Mouse (Mus musculus): ENCODE data around the gene Sun2.

Gene Sun2

GRCm38 (mm10) chr15:79755977-79756625 lies 13.8 kb upstream of the Sun2 start:
- DNase-seq (ENCODE audit: low spot score in 2 of 2): peak in 1 of 2 experiments; percentile 69

- no peak for DNase-seq (ENCODE audit: low spot score in 2 of 2)
Measured at GRCm38 (mm10) chr15:79755176-79755575, 12.8 kb upstream of the Sun2 start.

DNA sequence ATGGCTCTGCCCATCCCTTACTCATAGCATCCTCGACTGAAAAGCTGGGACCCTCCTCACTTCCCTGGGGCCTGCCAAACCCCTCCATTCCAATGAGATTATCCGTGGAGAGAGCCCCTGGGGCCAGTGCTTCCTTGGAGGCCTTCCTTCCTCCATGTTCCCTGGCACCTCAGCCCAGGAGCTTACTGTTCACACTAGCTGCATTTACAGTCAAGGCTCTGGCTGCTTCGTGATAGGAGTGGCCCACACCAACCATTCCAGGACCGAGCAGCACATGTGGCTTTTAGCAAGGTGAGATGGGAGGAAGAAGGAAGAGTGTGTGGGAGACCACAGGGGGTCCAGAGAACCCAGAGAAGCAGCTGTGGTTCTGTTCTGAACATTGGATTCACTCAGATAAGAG lies 11.5 kb upstream of the Sun2 start:
- DNase-seq (ENCODE audit: low spot score in 2 of 2): no peak

DNA sequence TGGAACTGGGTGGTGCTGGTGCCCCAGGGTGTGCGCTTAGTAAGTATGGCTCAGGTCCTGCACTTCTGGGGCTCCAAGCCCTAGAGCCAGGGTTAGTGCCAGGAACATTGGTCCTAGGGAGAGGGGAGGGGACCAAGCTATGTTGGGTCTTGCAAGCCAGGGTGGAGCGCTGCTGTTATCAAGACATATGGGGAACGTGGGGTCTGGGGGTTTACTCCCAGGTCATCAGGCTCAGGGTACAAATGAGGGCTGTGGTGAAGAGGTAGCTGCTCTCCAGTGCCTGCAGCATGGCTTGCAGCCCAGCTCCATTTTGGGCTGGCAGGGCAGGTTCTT lies 11.1 kb upstream of the Sun2 start:
- DNase-seq (ENCODE audit: low spot score in 2 of 2): no peak

GRCm38 (mm10) chr15:79752742-79753419 lies 10.5 kb upstream of the Sun2 start:
- peak; percentile 81 to 85 for DNase-seq (ENCODE audit: low spot score in 2 of 2)

GRCm38 (mm10) chr15:79751772-79752171 lies 9.4 kb upstream of the Sun2 start:
- DNase-seq (ENCODE audit: low spot score in 2 of 2): no peak

GRCm38 (mm10) chr15:79750266-79750665 lies 7.9 kb upstream of the Sun2 start:
- no peak for DNase-seq (ENCODE audit: low spot score in 2 of 2)

DNA sequence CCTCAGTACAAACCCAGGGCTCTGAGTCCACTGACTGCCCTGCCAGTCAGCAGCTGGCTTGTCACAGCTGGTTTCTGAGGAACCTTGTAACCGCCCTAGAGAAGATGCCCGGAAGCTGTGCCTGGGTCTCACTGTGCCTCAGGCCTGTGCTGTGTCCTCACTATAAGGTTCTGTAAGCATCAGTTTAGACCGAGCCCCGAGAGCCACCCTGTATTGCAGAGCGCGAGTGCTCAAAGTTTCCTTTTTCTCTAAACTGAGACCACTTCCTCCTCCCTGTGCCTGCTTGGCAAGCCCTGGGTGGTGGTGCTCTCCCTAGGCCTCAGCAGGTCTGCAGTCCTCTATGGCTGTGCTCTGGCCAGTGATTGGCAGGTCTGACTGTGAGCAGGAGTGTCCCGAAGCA lies 6.8 kb upstream of the Sun2 start:
- DNase-seq (ENCODE audit: low spot score in 2 of 2): no peak

- DNase-seq (ENCODE audit: low spot score in 2 of 2): no peak
Measured at GRCm38 (mm10) chr15:79747998-79748397, 5.7 kb upstream of the Sun2 start.

- no peak for DNase-seq (ENCODE audit: low spot score in 2 of 2)
Measured at GRCm38 (mm10) chr15:79745883-79746282, 3.5 kb upstream of the Sun2 start.

- no peak for DNase-seq (ENCODE audit: low spot score in 2 of 2)
Measured at GRCm38 (mm10) chr15:79745312-79745711, 3.0 kb upstream of the Sun2 start.

GRCm38 (mm10) chr15:79744742-79745141 lies 2.4 kb upstream of the Sun2 start:
- no peak for DNase-seq (ENCODE audit: low spot score in 2 of 2)

DNA sequence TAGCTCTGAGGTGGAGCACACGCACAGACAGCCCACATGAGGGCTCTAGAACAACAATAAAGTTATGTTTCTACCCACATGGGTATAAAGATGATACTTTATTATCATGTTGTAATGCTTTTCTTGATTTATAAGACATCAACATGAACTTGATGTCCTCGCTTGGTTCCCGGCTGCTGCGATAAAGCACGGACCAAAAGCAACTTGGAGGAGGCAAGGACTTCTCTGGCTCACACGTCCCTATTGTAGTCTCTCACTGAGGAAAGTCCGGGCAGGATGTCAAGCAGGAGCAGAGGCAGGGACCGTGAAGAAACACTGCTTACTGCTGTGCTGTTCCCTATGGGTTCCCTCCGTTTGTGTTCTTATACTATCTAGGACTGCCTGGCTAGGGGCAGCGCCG lies 1.7 kb upstream of the Sun2 start:
- no peak for DNase-seq (ENCODE audit: low spot score in 2 of 2)

GRCm38 (mm10) chr15:79742706-79743023 lies 329 bp upstream of the Sun2 start:
- DNase-seq (ENCODE audit: low spot score in 2 of 2): no peak

DNA sequence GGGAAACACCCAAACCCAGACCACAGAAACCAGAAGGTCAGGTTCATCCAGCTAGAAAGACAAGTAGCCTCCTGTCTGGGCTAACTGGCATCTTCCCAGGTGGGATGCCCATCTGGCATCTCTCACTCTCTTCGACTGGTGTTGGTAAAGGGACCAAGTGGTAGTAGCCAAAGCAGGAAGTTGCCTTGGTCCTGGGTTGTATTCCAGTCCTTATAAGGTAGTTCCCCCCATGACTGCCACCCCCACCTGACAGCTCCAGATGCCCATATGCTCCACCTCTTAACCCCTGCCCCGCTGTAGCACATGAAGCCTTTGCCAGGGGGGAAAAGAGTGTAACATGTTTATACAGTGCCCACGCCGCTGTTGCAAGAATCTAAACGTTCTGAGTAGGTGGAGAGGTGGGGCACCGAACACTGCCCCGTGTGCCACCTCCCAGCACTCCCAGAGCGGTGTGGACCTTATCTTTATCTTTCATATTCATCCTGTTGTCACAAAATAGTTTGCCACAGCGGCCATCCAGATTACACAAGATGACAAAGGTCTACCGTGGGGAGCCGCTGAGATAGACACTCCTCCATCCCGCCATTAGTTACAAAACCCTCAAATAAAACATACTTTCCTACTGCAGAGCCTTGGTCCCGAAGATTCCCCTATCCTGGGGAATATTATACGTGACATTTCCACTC lies 1.0 kb downstream of the Sun2 start:
- no peak for DNase-seq (ENCODE audit: low spot score in 2 of 2)

GRCm38 (mm10) chr15:79740739-79741138 lies 1.6 kb downstream of the Sun2 start:
- no peak for DNase-seq (ENCODE audit: low spot score in 2 of 2)

- no peak for DNase-seq (ENCODE audit: low spot score in 2 of 2)
Measured at GRCm38 (mm10) chr15:79734311-79734710, 8.0 kb downstream of the Sun2 start.

DNA sequence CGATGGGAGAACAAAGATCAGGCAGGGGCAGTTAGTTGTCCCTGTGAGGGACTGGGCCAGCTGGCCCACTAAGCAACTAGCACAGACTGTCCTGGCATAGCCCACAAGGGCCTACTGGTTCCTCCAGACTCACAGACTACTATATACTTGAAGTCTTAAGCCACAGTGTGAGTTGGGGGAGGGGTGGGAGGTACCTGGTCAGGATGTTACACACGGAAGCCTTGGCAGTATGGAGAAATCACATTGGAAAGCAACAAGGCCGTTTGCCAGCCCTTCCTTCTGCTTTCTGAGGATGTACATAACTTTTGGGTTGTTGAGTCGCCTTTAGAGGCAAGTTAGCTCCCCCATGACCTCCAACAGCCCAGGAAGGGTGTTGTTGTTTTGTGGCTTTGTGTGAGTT lies 8.7 kb downstream of the Sun2 start:
- DNase-seq (ENCODE audit: low spot score in 2 of 2): no peak

DNA sequence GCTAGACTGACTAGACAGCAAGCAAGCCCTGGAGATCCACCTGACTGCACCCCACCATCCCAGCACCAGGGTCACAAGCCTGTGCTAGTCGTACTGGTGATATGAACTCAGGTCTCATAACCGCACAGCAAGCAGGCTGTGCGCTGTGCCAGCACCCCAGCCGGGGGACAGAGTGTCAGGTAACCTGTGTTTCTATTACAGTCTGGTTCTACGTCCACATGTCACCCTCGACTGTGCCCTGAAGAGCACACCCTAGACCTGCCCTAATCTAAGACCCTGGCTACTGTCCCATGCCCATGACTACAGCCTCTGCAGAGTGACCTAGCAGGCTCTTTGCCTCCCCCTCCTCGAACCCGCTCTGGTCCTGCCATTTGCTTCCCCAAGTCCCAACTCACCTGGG lies 9.1 kb downstream of the Sun2 start:
- DNase-seq (ENCODE audit: low spot score in 2 of 2): no peak

DNA sequence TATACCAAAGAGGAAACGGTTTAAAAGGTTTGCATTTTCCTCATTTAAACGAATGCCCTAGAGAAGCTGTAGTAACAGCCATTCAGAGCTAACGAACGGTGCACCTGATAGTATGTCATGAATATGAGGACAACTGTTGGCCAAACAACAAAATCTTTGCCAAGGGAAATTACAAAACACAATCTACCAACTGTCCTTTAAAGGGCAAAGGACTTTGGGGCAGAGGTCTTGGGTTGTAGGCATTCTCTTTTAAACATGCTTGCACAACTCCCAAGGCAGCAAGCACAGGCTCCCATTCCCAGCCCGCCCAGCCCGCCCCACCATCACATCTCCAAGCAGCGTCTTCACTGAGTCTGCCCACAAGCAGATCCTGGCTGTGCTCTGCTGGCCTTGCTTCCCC lies 10.8 kb downstream of the Sun2 start:
- no peak for DNase-seq (ENCODE audit: low spot score in 2 of 2)

DNA sequence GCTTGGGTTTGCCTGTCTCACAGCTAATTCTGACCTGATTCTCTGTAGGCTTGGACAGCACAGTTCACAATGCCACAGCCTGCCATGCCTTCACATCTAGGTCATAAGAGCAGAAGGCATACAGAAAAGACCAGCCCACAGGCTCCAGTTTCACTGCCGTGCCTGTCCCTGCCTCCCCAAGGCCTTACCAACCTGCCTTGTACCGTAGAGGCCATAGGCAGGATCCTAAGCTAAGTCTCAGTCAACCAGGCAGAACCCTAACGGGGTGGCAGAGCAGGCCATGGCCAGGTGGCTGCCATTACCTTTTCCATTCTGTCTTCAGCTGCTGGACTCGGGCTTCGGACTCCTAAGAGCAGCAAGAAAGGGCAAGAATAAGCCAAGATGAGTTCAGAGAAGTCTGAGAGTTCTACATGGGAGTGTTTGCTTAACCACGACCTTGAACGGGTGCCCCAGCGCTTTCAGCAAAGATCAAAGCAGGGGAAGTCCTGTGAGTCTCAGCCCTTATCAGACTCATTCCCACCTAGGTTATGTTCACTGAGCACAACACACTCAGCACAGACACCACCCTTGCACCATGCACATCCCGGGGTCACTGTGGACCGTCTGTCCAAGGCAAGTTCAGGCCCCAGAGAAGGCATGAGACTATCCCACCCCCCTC lies 13.5 kb downstream of the Sun2 start:
- DNase-seq (ENCODE audit: low spot score in 2 of 2): no peak

GRCm38 (mm10) chr15:79728311-79728710 lies 14.0 kb downstream of the Sun2 start:
- no peak for DNase-seq (ENCODE audit: low spot score in 2 of 2)

GRCm38 (mm10) chr15:79727840-79728239 lies 14.5 kb downstream of the Sun2 start:
- DNase-seq (ENCODE audit: low spot score in 2 of 2): no peak

Data from frontal cortex, postnatal 36 days (tissue).